Mouse (Mus musculus): ENCODE measurements around the gene Ptpa.

The Ptpa gene

DNA sequence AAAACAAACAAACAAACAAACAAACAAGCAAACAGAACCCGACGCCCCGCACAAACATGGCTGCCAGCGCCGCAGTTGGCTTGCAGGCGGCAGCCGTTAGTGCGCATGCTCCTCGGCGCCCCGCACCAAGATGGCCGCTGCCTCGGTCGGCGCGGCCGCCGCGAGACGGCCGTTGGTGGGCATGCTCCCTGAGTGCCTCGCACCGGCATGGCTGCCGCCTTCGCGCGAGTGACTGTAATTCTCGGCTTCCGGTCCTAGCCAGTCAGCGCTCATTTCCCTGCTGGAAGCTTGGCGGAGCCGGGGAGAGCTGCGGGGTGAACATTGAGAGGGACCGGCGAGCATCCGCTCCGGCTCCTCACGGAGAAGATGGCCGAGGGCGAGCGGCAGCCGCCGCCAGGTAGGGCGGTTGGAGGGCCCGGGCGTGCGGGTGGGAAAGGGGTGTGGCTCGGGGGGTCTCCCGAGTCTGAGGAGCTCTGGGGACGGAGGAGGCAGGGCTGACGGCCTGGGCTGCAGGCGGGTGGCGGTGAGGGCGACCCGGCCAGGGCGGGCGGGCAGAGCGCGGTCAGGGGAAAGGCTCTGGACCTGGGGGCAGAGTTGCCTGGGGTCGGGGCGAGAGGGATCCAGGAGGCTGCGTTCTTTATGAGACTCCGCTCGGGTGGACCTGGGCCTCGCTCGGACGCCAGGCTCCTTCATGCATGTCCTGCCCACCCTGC lies at the start of gene Ptpa:
Gene Ptpa (plus strand): TSS at position 104 of the 713 bp plus-strand sequence.
- in situ Hi-C loops (cut with MboI, MseI), result no loop called here

DNA sequence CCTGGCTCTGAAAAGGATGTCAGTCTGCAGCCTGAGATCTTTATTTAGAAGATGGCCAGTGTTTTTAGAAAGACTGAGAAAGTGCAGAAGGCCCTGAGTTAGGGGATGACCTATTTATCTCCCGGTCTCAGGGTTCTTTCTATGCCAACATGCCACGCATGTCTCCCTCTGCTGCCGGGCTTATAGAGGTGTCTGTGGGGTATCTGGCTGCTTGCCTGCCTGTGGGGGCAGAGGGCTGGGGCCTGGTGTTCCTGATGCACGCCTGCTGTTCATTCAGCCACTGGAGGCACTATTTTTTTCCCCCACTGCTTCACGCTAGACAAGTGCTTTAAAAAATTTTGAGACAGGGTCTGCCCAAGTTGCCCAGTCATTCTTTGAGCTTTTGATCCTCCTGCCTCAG lies 49.6 kb upstream of the Ptpa start:
- in situ Hi-C loops (cut with MboI, MseI), result loop anchor here (5.0 kb wide), 1 partner anchor 41 kb away; no protein-coding TSS in a partner anchor

DNA sequence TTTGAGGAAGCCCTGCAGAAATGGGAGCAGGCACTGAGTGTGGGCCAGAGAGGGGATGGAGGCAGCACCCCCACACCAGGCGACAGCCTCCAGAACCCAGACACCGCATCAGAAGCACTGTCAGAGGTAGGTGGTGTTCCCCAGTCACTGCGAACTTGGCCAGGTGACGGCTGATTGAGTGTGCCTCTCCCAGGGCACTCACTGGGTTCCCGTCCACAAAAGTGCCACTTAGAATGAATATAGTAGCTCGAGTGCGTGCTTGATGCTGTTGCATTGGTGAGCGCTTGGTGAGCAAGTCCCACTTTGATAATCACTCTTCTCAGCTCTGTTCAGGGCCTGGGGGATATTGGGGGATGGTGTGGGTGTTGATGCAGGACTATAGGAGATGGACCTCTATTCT lies 44.3 kb upstream of the Ptpa start:
- in situ Hi-C loops (cut with MboI, MseI), result no loop called here

DNA sequence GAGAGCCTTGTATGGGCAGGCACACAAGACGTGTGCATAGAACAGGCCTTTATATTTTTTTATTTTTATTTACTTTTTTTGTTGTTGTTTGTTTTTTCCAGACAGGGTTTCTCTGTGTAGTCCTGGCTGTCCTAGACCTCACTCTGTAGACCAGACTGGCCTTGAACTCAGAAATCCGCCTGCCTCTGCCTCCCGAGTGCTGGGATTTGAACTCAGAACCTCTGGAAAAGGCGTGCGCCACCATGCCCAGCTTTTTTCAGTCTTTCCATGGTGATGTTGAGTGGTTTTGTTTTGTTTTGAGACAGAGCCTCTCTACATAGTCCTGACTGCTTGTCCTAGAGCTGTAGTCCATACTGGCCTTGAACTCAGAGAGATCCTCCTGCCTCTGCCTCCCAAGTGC lies 43.1 kb upstream of the Ptpa start:
- in situ Hi-C loops (cut with MboI, MseI), result no loop called here

DNA sequence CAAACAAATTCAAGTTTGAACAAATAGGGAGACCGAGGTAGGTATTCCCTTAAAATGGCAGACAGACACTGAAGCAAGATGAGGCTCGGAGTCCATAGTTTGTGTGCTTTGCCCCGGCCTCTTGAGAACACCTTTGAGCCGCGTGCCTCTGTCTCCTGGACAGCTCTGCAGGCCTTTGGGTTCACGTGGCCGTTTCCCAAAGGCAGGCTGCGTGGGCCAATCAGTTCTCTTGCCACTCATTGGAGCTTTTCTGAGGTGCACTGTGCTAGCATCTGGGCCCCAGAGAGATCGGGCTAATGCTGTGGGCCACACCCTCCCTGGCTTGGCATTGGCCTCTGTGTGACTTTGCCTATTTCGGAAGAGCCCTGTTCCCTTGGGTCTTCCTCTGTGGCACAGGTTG lies 39.9 kb upstream of the Ptpa start:
- in situ Hi-C loops (cut with MboI, MseI), result no loop called here

DNA sequence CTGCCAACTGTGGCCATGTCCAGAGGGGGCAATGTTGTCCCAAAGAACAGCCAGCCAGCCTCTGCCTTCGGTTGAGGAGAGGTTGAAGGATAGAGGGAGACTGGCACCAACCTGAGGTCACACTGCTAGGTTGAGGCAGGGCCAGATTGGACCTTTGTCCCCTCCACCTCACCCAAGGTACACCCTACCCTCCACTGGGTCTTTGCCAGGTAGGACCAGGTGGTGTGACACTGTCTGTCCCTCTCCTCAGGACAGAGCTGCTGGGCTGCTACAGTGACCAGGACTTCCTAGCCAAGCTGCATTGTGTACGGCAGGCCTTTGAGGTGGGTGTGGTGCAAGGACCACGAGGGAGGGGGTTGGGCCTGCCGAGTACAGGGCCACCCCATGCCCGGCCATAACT lies 38.1 kb upstream of the Ptpa start:
- in situ Hi-C loops (cut with MboI, MseI), result no loop called here

DNA sequence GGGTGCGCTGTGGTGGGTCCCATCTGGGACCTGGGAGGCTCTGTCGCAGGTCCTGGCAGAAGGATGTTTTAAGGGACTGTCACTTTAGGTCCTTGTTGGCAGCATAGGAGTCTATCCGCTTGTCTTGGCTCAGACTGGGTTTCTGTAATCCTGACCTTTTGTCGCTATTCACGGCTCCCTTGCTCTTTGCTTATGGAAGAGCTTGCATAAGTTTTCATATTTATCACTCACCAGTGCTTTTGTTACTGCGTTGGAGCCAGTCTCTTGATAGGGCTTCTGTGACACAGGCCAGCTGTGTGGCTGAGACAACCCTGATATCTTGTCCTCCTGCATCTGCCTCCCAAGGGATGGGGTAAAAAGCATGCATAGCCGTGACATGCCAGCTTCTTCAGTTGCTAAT lies 36.5 kb upstream of the Ptpa start:
- in situ Hi-C loops (cut with MboI, MseI), result no loop called here

DNA sequence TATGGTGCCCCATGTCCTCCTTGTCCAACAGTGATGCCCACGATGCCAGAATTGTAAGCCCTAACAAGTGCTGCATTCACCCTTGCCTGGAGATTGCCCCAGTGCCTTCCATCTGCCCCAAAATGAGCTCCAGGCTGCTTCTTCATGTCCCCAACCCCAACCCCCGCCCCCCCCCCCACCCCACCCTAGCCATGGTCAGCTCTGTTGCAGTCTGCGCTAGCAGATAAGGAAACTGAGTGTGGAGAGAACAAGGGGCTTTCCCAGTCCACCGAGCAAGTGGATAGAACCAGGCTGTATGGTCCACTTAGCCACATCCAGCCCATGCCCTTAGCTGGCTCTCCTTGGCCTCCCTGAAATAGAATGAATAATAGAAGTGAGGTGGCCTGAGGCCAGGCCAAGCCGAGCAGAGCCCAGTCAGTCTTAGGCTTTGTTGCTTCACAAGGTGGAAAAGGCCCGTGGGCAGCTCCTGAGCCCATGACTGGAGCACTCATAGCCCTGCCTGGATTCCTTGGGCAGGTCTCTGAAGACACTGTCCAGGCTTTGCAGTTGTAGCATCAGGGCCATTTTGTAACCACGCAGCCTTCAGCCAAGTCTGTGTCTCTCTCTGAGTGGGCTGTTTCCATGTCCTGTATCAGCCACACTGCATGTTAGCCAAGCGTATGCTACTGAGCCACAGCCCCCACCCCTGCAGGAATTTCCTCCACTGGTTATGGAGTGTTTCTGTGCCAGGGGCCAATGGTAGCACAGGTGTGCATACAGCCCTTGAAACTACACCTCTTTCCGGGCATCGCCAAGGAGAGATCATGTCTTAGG lies 35.1 kb upstream of the Ptpa start:
- in situ Hi-C loops (cut with MboI, MseI), result no loop called here

DNA sequence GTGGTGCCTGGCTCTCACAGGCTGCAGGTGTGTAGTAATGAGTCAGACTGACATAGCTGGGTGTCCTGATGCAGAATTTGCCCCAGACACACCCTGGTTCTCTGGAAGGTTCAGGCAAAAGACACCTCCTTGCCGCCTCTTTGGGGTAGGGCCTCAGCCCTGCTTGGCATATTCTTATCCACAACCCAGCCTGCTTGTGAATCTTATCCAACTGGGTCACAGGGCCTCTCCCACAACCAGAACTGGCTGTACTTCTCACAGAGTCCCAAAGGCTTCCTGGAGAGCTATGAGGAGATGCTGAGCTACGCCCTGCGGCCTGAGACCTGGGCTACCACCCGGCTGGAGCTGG lies 34.5 kb upstream of the Ptpa start:
- in situ Hi-C loops (cut with MboI, MseI), result no loop called here

DNA sequence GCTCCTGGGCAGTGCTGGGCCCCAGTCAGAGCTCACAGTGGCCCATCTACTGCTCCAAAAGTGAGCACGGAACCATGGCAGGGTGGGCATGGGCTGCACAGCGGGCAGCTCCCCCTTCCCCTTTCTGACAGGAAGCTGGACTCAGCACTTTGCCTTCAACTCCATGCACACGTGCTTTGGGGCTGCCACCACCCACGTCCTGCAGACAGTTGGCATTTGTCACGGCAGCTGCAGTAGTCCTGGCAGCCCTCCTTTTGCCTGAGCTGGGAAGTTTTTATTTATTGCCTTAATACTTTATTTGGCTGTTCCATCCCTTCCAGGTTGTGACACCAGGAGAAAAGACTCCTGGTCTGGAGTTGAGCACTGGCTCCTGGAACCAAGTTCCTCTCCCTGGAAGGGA lies 31.0 kb upstream of the Ptpa start:
- in situ Hi-C loops (cut with MboI, MseI), result no loop called here

DNA sequence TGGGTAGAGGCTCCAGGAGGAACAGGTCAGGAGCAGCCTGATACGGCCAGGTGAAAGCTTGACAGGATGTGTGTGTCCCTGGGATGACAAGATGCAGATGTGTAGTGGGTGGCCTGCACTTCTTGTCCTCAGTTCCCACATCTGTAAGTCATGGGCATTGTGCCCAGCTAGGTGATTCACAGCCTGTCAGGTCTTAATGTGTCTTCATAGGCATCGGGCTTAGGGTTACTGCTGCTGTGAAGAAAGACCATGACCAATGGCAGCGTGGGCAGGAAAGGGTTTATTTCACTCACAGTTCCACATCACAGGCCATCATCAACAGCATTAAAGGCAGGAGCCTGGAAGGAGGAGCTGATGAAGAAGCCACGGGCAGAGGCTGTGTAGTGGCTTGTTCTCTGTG lies 30.2 kb upstream of the Ptpa start:
- in situ Hi-C loops (cut with MboI, MseI), result no loop called here

DNA sequence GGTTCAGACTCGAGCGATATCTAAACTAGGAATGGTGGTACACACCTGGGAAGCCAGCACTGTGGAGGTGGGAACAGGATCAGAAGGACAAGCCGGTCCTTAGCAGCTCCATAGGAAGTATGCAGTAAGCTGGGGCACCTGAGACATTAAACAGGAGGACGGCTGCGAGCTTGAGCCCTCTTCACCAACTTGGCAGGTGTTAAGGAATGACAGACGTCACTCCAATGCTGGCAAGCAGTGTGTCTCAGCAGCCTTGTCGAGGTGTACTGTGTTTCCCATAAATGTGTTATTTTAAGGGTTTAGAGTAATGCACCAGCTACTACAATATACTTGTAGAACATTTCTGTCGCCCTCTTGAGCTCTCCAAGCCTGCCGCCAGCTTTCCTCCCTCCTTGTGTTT lies 28.9 kb upstream of the Ptpa start:
- in situ Hi-C loops (cut with MboI, MseI), result no loop called here

DNA sequence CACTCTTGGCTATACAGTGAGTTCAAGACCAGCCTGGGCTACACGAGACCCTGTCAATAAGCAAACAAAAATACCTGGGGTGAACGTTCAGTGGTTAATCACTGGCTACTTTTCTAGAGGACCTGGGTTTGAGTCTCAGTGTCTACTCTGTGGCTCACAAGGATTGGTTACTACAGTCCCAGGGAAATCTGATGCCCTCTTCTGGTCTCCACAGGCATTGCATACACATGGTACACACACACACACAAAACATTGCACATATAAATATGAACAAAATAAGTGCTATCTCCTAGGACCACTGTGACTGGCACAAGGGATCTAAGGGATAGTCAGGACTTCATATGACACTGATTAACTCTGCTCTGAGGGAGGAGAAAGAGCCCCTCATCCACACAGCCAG lies 26.8 kb upstream of the Ptpa start:
- in situ Hi-C loops (cut with MboI, MseI), result no loop called here

DNA sequence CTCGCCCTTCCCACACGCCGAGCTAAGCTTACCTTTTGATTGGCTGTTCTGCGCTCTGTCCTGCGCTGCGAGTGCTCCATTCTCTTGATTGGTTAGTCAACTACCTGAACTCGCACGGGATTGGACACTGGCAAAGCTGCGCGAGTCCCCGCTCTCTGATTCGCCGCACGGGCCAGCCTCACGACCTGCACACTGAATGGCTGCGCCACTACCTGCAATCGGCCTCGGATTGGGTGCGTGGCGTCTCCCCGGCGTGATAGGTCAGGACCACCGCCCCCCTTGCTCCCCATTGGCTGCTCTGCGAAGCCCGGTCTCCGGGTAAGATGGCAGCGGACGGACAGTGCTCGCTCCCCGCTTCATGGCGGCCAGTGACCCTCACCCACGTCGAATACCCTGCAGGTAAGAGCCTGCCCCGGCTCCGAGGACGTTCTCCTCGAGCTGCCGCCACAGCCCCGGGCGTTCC lies 23.7 kb upstream of the Ptpa start, which contains the start of gene Dolpp1:
Gene Dolpp1 (plus strand): TSS at position 141 of the 463 bp plus-strand sequence.
- in situ Hi-C loops (cut with MboI, MseI), result no loop called here

DNA sequence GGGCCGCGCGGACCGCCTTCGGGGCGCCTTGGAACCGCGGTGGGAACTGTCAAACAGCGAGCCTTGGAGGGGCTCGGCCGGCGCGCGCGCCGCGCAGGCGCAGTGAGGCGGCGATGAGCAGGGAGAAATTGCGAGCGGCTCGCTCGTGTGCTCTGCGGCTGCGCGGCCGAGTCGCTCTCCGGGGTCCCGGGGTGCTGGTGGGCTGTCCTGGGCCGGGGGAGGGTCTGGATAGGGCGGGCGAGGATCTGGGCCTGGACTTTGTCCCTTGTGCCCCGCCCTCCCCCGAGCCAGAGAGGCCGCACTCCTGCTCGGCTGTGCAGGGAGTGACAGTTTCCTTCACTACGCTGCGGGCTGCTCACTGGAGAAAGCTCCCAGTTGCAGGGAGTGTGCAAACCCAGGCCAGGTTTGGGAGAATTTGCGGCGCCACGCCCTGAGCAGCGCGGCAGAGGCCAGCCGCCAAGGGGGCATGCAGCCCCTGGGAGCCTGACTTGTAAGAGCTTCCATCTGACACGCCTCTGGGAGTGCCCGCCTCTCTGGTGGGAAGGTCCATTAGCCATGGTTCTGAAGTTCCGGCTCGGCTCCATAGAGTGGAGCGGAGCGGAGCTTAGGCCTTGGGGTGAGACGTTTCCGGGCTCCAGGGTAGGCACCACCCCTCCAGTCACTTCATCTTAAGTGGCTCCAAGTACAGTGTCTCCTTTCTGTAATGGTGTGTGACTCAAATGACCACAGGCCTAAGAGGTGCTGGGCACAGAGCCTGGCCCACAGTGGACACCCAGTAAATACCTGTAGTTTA lies 23.1 kb upstream of the Ptpa start:
- in situ Hi-C loops (cut with MboI, MseI), result no loop called here

DNA sequence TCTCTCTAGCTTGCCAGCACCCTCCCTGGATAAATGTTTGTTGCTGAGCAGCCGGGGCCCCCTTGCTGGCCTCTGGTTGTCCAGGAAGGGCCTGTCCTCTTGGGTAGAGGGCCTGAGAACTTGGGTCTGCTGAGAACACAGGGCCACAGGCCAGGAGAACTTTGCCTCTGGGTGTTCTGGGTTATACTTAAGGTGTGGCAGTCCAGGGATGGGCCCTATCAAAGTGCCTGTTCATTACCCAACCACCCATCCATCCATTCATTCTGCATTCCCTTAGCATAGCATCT lies 22.5 kb upstream of the Ptpa start:
- in situ Hi-C loops (cut with MboI, MseI), result no loop called here

DNA sequence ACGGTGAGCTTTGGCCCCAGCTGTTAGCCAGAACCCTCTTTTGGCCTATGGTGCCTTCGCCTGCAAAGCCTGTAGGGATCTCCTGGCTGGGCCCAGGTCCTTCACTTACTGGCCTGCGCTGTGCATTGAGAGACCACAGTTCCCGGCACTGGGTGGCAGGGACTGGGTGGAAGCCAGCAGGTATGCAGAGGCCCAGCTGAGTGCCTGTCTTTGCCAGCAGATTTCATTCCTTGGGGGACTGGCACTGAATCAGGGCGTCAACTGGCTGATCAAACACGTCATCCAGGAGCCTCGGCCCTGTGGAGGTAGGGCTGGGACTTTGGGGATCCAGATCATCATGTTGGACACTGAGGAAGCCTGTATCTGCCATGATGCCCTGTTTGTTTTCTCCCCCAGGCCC lies 20.1 kb upstream of the Ptpa start:
- in situ Hi-C loops (cut with MboI, MseI), result no loop called here

DNA sequence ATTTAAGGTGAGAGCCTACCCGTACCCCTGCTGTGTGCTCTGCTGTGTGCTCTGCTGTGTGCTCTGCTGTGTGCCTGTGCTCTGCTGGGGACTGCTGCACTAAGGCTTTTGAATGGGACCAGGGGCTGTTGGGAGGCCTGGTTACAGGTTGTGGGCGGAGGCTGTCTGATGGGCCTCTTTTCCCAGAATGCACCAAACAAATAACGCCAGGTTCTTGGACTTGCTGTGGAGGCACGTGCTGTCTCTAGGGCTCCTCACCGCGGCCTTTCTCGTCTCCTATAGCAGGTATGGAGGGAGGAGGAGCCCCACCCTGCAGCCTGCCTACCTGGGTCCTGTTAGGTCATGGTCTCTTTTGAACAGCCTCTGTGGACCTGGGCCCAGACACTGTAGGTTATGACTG lies 19.6 kb upstream of the Ptpa start:
- in situ Hi-C loops (cut with MboI, MseI), result no loop called here

DNA sequence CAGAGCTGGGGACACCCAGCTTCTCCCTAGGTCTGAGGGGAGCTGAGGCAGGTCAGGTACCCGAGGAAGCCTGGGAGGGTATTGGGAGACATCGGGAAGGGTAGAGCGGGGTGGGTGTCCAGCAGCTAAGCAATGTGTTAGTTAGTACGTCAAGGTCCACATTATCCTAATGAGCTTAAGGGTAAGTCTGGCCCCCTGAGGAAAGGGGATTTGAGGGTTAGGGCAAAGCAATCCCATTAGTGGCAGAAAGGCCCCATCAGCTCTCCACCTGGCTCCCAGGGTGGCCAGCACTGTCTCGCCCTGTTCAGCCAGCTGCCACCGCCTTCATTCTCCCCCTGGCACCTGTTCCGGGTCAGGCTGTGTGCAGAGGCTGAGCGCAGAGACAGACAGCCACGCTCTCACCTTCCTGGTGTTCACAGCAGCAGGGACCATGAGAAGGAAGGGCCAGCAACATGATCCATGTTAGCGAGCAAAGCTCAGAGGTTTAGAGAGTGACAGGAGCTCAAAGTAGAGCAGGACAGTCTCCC lies 17.8 kb upstream of the Ptpa start:
- in situ Hi-C loops (cut with MboI, MseI), result no loop called here

DNA sequence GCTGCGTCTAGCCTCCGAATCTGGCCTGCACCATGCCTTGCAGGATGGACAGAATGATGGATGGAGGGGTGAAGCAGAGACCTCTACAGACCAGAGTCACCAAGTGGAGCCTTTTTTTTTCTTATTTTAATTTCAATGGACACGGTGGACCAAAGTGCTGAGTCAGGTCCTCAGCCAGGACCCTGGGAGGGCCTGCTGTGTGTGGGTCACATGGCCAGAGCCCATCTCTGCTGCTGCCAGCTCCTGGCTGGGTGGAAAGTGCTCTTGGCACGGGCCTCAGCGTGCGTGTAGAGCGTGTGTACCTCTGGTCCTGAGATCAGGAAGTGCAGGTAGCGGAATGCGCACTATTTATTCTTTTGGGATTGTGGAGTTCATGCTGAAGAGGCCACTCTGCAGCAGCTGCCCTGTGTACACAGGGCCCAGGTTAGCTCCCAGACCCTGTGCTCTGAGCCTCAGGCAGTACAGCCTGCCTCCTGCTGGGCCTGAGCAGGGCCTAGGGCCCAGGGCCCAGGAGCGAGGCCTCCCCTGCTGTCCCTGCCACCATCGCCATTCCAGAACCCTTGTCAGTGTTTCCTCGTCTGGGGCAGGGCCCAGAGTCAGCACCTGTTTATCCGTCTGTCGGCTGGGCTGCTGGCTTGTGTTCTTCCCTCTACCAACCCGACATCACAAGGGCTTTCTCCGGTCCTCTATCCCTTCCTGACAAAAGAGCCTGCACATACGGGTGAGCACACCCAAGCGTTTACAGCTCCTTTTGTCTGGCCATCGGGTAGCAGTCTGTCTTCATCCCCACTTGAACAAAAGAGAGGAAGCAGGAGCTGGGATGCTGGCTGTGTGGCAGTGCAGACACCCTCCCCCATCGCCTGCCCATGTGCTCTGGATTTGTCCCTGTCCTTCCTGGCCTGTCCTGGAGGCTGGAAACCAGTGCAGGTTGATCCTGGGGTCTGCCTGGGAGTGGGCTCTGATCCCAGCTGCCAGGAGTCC lies 16.4 kb upstream of the Ptpa start:
- in situ Hi-C loops (cut with MboI, MseI), result no loop called here

DNA sequence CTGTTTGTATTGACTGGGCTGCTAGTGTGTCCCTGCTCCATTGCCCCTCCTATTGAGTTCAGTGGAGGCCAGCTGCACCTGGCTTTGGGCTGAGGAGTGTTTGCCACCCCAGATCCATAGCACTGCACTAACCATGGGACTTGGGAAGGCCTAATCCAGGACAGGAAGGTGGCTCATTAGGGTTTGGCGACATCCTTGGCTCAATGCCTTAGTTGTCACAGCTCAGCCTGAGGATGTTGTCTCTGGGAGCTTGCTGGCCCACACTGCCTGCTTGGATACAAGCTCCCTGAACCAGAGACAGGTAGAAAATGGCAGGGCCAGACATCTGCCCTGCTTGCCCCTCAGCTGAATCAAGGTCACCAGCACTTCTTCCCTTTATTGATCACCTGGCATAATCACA lies 14.3 kb upstream of the Ptpa start:
- in situ Hi-C loops (cut with MboI, MseI), result no loop called here

Measured in T-helper 2 cell (primary cell).